Mouse (Mus musculus) thymus, postnatal 0 days (tissue): ENCODE measurements around the gene Cyb5d1. TPM values are rescaled to one million over a fixed set of nuclear protein-coding genes. Genes with fewer than 3 reads are reported as not detected.
"Not testable (repeated sequence)": the region's sequence is repeated elsewhere in the genome, so short reads cannot be mapped to it uniquely, and the experiment has no call there.

Experiments
- DNase-seq: peaks from one replicate; pipeline ENCODE4 v3.0.0-alpha.2; 2015; ENCODE audit warnings: low spot score
- polyA plus RNA-seq: library from polyadenylated mRNA; unstranded; fragments of >200 nt; fragmentation: Nextera tagmentation; extraction: Ambion mirVana; gene quantifications from 2 replicates; pipeline ENCODE4 v1.2.1, GENCODE M21; 2015

Gene Cyb5d1
- 25.9 and 28.3 TPM in 2 replicates for polyA plus RNA-seq

DNA sequence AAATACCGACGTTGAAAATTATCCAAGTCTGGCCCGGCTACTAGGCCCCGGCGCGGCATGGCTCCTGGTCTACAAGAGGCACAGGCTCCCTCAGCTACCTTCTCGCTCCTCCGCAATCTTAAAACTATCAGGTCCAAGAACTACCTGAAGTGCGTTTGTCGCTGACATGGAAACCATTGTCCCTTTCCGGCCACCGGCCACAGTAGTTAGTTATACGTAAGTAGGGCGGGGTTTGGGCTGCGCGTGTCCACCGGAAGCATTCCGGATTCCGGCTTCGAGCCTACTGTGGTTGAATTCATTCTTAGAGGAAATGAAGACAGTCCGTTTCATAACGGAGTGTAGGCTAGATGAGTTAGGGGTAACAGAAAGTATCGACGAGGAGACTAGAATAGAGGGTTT lies at the start of gene Cyb5d1, which contains the start of gene Naa38:
Gene Cyb5d1 (minus strand): TSS at position 397 of the 399 bp plus-strand sequence.
Gene Naa38 (plus strand): TSS at position 253 of the 399 bp plus-strand sequence.
- DNase-seq: not testable (repeated sequence)

DNA sequence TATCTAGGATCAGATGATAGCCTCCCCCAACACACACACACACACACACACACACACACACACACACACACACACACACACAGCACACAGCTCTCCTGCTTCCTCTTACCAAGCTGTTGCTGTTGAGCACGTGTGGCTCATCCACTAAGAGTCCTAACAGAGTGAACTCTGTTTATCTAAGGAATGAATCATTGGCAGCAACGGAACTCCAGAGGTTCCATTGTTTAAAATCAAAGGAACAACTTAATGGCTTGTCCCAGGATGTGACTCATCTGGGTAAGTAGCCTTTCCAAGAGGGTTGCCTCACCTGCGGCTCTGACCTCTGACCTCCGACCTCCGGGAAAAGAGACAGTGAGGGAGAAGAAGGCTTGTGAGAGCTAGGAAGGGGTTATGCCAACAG lies 47.9 kb upstream of the Cyb5d1 start:
- no peak for DNase-seq

DNA sequence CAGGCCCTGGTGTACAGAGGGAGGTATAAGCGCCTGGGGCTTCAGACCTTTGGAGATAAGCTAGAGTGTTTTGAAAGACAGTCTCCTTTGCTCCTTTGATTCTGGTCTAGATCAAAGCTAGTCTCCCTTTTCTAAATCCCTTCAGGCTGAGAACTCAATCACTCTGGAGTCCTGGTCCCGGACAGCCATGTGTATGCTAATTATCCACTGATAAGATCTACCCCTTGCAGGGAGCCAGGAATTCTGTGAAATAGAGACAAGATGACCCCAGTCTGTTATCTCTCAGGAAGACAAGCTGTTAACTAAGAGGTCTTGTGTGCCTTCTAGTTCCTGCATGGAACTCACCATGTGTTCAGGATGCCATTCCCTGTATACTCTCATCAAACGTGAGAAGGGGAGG lies 41.9 kb upstream of the Cyb5d1 start:
- DNase-seq: no peak

DNA sequence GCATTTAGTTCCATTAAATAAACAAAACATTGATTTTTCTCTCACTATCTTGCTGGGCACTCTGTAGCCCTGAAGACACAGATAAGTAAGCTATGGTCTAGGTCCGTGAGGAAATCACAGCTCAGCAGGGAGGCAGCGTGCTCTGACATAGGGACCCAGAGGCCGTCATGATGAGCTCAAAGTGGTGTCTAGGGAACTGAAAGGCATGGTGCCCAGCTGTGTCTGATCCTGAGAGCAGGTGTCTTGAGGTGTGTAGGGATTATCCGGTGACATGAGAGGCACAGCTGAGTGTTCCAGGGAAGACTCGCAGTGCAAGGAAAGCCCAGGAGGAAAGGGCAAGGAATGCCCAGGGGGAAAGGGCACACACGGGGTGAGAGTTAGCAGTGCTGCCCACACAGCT lies 37.8 kb upstream of the Cyb5d1 start:
- DNase-seq: no peak

DNA sequence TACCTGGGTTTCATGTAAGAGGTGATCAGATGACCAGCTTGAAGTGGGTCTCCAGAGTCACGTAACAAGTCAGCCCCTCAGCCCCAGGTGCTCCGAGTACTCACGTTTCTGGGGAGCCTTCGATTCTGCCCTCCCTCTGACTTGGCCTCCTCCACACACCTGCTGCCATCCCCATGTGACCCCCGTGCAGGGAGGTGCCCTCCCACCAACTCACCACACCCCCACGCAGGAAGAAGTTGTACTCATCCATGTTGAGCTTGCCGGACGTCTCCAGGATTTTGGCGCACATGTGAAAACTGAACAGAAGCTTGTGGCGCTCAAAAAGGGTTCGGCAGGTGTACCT lies 37.2 kb upstream of the Cyb5d1 start:
- no peak for DNase-seq

DNA sequence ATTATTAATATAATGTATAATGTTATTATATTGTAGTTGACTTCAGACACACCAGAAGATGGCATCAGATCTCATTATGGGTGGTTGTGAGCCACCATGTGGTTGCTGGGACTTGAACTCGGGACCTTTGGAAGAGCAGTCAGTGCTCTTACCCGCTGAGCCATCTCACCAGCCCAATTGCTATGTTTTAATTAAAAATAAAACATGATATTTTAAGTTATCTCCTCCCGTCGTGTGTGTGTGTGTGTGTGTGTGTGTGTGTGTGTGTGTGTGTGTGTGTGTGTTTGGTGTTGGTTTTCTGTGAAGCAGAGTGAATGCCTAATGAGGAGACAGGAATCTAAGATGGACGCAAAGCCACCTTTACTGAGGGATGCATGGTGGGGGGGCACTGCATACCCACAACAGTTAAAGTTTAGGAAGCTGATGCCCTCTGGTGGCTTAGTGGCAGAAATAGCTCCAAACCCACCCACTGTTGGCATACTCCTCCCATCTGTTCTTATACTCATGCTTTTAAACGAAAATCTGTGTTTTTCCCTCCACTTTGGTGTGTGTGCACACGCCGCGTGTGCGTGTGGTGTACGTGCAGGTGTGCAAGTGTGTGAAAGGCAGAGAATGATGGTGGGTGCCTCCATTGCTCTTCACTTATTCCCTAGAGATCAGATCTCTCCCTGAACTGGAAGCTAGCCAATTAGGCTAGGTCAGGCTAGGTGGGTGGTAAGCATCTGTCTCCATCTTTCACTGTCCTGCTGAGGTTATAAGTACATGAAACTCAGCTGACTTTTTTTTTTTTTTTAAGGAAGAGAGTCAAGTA lies 36.6 kb upstream of the Cyb5d1 start:
- peak; percentile 87 for DNase-seq

DNA sequence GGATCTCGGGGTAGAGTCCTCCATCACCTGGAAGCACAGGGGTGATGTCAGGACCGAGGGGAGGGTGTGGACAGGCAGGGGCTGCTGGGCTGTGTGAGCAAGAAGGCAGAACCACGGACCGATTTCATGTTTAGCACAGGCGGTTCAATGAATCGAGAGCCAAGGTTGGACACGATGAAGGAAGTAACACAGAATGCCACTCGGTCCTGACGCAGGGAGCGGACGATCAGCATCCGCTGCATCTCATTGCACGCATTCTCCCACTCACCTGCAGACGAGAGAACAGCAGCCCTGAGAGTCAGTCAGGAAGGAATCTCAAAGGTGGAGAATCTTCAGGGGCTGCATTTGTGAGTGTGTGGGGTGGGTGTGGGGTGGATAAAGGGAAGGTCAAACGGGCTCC lies 35.2 kb upstream of the Cyb5d1 start:
- DNase-seq: no peak

DNA sequence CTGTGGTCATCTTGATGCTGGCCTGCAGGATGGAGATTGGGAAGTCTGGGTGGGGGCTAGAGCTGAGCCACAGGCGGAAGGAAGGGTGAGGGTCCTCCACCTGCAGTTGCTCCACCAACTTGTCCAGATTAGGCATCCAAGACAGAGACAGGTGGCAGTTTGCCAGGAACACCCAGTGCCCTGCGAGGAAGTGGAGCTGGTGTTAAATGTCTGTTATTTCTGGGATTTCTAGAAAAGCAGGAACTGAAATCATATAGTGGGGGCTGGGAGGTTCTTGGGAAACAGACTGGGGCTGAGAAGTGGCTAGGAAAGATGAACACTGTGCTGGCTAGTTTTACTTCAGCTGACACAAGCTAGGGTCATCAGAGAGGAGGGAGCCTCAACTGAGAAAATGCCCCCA lies 33.9 kb upstream of the Cyb5d1 start:
- no peak for DNase-seq

DNA sequence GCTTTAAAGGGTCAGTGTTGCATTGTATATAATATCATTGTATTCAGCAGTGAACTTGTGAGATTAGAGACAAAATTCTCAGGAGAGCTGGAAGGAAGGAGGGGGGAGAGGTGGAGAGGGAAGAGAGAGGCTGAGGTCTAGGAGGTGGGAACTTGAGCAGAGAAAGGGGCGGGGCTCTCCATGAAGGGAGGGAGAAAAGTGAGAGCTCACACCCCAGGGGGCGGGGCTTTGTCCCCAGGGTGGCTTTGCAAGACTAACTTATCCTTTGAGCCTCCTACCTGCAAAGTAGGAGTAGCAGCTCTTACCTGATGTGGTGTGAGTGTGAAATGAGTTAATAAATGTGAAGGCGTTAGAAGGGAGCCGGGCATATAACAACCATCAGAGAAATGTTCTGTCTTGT lies 33.3 kb upstream of the Cyb5d1 start:
- DNase-seq: peak; percentile 47

DNA sequence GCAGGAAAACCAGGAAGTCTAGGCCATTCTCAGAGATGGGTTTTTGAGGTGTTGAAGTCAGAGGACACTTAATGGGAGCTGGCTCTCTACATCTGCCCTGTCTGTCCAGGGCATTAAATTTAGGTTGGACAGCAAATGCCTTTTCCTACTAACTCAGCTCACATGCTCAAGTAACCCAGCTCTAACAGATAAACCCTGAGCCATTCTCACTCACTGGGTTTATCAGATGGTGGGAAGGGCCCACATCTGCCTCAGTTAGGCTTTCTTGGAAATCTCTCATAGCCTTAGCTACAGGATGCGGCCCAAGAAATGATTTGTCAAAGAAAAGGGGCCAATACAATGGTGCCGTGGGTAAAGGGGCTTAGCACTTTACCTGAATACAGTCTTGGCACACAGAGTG lies 30.8 kb upstream of the Cyb5d1 start:
- no peak for DNase-seq

DNA sequence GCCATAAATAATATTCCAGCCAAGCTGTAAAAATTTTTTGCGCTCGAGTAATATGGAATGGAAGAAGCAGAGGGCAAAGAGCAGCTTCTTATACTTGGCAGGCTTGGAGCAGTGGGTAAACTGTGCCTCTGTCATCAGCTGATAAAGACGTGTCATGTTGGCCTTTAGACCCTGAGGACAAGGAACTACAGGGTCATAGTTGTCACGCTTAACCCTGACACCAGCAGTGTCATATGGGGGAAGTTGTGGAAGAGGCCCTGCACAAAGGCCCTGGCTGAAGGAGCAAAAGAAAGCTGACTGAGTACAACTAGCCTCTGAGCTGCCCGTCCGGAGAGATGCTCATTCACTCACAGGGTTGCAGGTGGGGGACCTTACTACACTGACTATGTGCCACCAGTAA lies 28.5 kb upstream of the Cyb5d1 start:
- no peak for DNase-seq

DNA sequence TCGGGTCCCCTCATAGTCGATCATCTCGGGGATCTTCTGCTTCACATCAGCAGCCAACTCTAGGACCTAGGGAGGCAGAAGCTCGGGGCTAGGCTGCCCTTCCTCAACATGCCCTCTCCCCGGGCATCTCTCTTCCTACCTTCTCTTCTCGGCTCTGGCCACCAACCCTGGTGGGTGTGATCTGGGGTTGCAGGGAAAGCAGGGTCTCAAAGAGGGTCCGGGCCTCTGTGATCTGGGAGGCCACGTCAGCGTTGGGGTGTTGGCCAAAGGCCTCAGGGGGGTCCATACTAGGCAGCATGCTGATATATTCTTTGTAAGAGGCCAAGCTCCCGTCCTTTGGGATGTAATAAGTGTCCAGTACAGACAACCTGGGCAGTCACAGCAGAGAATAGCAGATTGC lies 27.4 kb upstream of the Cyb5d1 start:
- no peak for DNase-seq

DNA sequence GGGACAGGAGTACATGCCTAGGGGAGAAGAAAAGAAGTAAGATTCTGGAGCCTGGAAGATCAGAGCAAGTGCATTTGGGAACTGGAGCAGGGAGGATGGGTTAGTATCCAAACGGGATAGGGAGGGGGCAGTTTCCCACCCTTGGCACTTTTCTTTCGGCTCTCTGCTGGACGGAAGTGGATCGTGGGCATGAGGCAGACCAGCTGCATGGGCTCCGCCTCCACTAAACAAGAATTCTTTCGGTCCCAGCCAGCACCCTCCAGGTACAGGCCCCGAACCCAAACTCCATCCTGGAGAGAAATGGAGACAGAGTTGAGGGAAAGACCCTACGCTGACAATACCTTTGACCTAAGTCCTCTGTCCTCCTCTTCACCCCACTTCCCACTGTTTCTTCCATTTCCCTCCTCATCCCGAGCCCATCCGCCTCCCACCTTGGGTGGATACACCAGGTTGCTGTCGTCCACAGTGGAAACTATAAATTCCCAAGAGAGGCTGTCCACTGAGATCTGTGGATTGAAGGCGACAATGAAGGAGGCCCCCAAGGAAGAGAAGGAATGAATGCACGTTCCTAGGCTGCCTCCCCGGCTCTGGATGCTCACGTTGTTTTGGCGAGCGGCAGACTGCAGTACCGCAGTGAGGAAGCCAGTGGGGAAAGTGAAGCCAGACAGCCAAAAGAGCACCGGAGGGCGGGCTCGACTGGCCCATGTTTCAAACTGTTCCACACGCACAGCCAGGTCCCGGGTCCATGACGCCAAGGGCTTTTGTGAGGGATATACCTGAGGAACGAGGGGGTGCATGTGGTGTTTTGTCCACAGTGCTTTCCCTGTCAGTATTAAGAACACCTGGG lies 25.9 kb upstream of the Cyb5d1 start:
- no peak for DNase-seq

DNA sequence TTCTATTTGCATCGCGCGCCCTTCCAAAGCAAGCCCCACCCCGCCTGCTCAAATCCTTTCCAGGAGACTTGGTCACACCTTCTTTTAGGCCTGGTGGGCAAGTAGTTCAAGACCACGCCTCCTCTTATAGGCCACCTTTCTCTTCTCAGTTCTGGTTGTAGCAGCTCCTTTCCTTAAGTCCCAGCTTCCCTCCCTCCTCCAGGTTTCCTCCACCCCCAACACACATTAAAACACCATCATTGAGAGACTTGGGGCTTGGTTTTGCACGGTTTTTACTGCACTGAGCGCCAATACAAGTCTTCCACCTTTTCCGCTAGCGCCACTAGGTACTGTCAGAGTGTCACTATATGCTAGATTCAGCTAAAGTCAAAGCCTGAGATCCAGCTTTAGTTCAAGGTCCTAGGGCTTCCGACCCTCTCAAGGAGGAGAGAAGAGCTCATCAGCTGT lies 25.1 kb upstream of the Cyb5d1 start:
- no peak for DNase-seq

DNA sequence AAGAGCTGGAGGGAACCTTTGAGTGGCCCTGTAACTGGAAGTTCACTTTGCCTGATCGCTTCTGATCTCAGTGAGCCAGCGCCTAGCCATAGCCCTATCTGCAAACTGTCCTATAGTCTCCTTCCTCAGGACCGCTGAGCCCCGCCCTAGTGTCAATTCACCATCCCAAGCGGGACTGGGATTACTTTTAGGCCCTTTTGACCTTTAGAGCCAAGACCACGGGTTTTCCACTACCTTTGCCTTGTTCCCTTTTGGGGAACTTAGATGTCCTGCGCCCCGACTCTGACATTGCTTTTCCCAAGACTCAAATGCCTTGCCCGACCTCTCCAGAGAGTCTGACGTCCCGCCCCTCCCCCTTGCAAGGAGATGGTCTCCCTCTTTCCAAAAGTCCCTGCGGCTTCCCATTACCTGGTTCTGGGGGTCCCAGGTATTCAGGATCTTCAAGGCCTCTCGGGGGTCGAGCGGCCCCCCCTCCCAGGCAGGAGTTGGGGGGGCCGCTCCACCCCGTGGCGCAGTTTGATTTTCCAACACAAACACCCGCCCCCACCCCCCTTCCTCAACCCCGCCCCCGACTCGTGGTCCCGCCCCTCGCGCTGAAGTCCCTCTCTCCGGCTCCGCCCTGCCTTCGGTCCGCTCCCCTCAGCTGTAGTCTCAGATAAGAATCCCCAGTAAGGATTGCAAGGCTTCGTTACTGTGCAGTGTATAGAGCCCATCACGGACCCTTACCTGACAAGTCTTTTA lies 24.6 kb upstream of the Cyb5d1 start:
- peak; percentile 52 for DNase-seq

DNA sequence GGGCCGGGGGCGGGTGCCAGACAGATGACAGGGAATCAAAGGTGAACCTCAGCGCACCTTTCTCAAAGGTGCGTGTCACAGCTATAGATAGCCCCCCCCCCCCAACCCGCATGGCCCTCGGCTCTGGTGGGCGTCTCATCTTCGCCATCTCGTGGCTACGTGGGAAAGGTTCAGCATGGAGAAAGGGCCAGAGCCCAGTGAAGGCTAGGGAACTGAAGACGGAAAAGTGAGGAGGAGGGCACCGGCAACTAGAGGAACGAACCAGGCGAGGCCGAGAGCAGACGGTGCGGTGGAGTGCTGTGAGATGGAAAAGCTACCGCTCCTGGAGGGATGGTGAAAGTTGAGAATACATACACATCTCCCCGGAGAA lies 24.0 kb upstream of the Cyb5d1 start:
- DNase-seq: peak; percentile 45

DNA sequence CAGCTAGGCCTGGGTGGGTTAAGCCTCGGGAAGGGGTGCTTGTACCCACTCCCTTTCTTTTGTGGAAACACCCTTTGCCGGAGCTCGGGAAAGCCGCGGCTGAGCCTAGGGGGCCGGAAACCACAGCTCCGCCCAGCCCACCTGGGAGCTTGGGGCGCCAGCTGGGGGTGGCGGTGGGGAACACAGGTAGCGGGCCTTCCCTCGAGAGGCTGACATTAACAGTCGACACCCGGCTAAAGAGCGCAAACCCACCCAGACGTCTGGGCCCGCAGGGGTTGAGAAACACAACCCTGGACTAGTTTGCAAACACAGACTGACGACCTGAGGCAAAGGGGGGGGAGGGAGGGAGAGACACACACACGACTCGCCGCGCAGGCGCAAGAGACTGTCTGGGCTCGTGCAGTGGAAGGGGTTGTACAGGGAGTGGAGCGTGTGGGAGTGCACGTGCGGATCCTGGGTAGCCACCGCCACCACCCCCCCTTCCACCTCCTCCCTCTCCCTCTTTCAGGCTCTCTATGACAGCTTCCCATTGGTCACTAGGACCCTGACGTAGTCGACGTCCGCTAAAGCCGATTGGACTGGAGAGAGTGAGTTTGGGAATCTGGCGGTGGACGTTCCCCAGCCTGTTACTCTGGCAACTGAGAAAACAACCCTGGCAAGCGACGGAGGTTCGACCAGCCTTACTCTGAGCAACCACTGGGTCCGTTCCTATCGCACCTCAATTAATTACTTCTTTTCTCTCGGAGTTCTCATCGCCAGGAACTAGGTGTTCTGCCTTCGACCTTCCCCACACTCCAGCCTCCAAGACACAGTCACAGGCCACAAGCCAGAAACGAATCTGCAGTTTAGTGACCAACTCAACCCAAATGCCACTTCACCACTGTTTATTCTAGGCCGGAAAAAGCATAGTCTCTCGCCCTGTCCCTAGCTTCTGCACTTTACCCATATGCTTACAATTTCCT lies 23.3 kb upstream of the Cyb5d1 start:
- peak; percentile 87 for DNase-seq

DNA sequence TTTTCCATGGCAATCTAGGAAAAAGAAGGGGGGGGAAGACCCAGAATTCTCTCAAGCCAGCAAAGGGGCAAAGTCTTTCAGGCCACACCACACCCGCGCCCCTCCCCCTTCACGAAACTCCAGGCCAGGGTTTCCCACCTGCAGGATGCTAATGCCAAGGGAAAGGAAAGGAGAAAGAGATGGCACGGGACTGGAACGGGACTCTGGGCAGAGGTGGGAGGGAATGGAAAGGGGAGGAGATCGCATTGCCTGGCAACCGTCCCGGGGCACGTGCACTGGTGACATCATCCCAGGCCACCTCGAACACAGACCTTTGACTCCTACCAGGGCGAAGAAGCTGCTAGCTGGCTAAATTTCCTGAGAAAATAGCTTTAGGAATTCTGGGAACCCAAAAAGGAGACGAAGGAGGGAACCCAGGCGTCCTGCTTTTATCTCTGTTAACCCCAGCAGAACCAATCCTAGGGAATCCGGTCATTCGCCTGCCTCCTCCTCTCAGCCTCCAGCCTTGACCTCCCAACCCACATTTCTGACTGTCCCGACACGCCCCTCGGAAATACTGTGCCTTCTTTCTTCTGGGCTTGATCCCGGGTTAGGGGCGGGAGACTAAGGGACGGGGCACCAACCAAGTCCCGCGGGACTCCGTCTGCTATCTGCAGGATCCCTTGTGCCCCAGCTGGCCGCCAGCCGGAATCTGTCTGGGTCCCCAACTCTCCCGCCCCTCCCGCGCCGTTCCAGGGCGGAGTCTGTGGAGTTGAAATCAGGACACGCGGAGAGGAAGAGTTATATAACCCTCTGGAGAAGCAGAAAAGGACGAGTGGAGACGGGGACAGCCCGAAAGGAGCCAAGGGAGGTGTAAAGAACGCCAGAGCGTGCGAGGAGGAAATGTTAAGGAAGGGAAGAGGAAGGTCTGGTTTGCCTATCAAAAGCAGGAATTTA lies 22.3 kb upstream of the Cyb5d1 start:
- peak; percentile 66 for DNase-seq

DNA sequence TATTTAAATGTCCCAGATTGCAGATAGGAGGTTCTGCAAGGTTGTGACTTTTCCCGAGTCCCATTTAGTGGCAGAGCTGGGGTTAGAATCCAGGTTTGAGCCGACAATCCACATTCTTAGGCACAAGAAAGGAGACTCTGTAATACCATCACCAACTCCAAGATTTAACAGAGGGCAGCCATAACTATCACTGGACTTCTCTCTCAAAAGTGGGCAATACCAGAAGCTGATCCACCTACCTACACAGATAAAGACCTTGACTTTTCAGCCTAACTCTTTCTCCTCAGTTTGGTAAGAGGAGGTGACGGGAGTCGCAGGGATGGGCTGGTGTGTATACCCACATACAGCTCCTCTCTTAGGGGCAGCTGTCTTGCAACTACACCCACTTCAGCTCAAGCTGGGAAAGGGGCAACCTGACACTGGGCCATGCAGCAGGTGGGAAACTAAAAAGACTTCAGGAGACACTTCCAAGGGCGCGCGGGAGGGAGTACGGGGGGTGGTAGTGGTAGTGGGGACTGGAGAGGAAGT lies 21.6 kb upstream of the Cyb5d1 start:
- no peak for DNase-seq
